Mouse (Mus musculus) neural tube, embryonic 10.5 days (tissue): ENCODE results near the gene Fnbp4.

Experiments used
- DNase-seq: peaks from one replicate; pipeline ENCODE4 v3.0.0-alpha.2; 2017; ENCODE audit warnings: low spot score; ENCODE audit errors: extremely low spot score

Fnbp4 gene

GRCm38 (mm10) chr2:90745053-90745678 is at the start of gene Fnbp4:
Gene Fnbp4 (plus strand): TSS chr2:90745370.
- peak; percentile 96 for DNase-seq

- no peak for DNase-seq
These were observed 44.2 kb upstream of the Fnbp4 start for GRCm38 (mm10) chr2:90700943-90701342.

GRCm38 (mm10) chr2:90708548-90708947 is 36.6 kb upstream of the Fnbp4 start:
- DNase-seq = no peak

GRCm38 (mm10) chr2:90715555-90716092 is 29.5 kb upstream of the Fnbp4 start:
- no peak for DNase-seq

GRCm38 (mm10) chr2:90717366-90717765 is 27.8 kb upstream of the Fnbp4 start:
- DNase-seq = no peak

GRCm38 (mm10) chr2:90717948-90718347 is 27.2 kb upstream of the Fnbp4 start:
- DNase-seq = no peak

GRCm38 (mm10) chr2:90726818-90727217 is 18.4 kb upstream of the Fnbp4 start:
- no peak for DNase-seq

- no peak for DNase-seq
These were observed 9.8 kb upstream of the Fnbp4 start for GRCm38 (mm10) chr2:90735326-90735725.

DNA sequence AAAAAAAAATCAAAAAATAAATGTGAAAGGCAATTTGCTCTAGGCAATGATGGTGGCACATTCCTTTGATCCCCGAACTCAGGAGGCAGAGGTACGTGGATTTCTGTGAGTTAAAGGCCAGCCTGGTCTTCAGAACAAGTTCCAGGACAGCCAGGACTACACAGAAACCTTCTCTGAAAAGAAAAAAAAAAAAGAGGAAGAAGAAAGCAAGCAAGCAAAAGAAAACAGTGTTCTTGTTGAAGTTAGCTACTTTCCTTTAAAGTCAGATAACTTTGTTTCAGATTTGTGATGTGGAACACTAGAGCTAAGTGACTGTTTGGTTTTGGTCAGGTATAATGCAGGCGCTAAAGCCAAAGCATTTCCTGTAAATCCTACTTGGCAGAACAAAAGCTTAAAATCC is 6.4 kb upstream of the Fnbp4 start:
- DNase-seq = no peak

GRCm38 (mm10) chr2:90739327-90739726 is 5.8 kb upstream of the Fnbp4 start:
- no peak for DNase-seq

DNA sequence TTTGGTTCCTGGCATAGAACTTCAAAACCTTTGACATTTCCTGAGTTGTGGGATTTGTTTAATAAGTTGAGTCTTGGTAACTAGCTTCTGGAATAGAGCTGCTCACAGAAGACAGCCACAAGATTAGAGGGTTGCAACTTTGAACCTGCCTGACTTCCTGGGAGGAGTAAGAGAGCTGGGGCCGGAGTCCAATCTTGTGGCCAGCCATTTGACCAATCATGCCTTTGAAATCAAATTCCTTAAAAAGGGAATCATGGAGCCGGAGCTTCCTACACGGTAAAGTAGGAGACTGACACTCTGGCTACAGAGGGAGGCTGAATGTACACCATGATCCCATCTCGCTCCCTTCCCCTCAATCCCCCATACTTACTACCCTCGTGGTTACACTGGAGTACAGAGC is 5.2 kb upstream of the Fnbp4 start:
- DNase-seq = no peak

- peak; percentile 33 for DNase-seq
These were observed 701 bp upstream of the Fnbp4 start for GRCm38 (mm10) chr2:90744285-90745052.

- DNase-seq = no peak
These were observed 769 bp downstream of the Fnbp4 start for GRCm38 (mm10) chr2:90745740-90746537.

DNA sequence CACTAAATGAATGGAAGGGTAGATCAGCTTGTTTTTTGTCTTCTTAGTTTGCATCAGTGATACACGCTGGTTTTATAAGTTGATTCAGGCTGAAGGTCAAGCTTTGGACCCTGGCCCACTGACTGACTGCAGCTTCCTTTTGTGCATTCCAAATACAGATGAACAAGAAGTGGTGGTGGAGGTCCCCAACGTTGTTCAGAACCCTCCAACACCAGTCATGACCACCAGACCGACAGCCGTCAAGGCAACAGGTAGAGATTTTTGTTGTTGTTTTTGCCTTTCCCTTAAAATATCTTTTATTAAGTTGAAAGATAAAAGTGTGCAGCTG is 1.3 kb downstream of the Fnbp4 start:
- no peak for DNase-seq

DNA sequence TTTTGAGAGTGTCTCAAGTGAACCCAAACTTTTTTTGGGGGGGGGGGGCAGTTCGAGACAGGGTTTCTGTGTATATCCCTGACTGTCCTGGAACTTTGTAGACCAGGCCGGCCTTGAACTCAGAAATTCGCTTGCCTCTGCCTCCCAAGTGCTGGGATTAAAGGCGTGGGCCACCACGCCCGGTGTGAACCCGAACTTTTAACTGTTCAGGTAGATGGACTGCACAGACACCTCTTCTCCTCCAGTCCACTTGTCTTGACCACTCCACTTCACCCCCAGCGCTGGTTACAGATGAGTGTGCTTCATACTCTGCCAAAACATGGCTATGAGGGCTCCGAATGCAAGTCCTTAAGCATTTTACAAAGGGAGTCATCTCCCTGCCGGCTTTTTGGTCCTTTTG is 2.0 kb downstream of the Fnbp4 start:
- DNase-seq = no peak

GRCm38 (mm10) chr2:90749676-90750459 is 4.7 kb downstream of the Fnbp4 start:
- no peak for DNase-seq

- DNase-seq = no peak
These were observed 8.4 kb downstream of the Fnbp4 start for GRCm38 (mm10) chr2:90753565-90753964.

DNA sequence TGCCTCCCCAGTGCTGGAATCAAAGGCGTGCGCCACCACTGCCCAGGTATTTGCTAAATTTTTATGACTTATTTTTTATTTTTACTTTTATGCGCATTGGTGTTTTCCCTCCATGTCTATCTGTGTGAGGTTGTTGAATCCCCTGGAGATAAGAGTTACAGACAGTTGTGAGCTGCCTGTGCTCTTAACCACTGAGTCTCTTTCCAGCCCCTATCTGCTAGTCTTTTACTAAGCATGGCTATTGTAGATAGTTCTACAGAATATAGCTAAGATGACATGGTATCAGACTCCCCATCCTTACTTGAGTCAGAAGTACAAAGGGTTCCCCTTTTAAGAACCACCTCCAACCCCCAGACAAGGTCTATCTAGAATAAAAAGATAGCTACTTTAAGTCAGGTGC is 9.0 kb downstream of the Fnbp4 start:
- DNase-seq = no peak

- no peak for DNase-seq
These were observed 20.0 kb downstream of the Fnbp4 start for GRCm38 (mm10) chr2:90765123-90765522.

DNA sequence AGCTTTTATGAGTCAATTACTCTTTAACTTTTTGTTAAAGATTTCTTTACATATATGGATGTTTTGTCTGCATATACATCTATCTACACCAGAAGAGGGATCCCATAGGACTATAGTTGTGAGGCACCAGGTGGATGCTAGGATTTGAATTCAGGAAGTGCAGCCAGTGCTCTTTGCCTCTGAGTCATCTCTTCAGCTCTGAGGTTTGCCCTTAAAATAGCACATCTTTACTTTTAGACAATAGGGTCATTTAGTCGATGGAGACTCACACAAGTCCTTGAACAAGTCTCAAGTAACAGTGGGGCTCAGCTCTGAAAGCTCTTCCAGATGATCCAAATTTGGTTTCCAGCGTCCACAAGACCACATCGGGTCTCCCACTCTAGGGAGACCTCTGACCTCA is 36.2 kb downstream of the Fnbp4 start:
- no peak for DNase-seq

- no peak for DNase-seq
These were observed 36.8 kb downstream of the Fnbp4 start for GRCm38 (mm10) chr2:90781938-90782337.
